Mouse (Mus musculus): ENCODE measurements around the gene Slc22a1. TPM values are rescaled to one million over a fixed set of nuclear protein-coding genes. Genes with fewer than 3 reads are reported as not detected.

The Slc22a1 gene
- polyA plus RNA-seq, 1 experiment from 2014 or later = not detected

GRCm38 (mm10) chr17:12630976-12631730 lies 44.5 kb downstream of the Slc22a1 start:
- no peaks in the 10 kb centered on the region for H3K36me3 ChIP-seq
- DNase-seq = no peak
- no peaks in the 10 kb centered on the region; the same call in 1 of the 2 replicates for H3K27me3 ChIP-seq
- H3K9me3 ChIP-seq (replicated peaks) = no peaks in the 10 kb centered on the region
- H3K4me3 ChIP-seq (replicated peaks) = no peak overlapping the region
- WGBS (ENCODE audit: insufficient replicate concordance) = 41% methylated on average over 6 of the region's 6 CpGs
- no peak for ATAC-seq (ENCODE audit: low read depth)
- H3K4me2 ChIP-seq = no peak overlapping the region
- no peak overlapping the region for H3K27ac ChIP-seq
- H3K9ac ChIP-seq = no peak overlapping the region
- no peaks in the 10 kb centered on the region for H3K4me1 ChIP-seq (replicated peaks)

GRCm38 (mm10) chr17:12627983-12628382 lies 47.6 kb downstream of the Slc22a1 start:
- Histone ChIP-seq H3K4me2 (no peak overlapping the region), H3K27ac (no peak overlapping the region), H3K4me3 (replicated peaks) (no peak overlapping the region), H3K4me1 (replicated peaks) (no peaks in the 10 kb centered on the region), H3K27me3 (no peaks in the 10 kb centered on the region; the same call in 1 of the 2 replicates), H3K9me3 (replicated peaks) (peaks cover 12% of the 10 kb centered on the region), H3K36me3 (no peaks in the 10 kb centered on the region), H3K9ac (no peak overlapping the region)
- DNase-seq (no peak), ATAC-seq (ENCODE audit: low read depth) (no peak)
- WGBS (ENCODE audit: insufficient replicate concordance) = 51% methylated on average over 4 of the region's 4 CpGs

GRCm38 (mm10) chr17:12619641-12620040 lies 56.0 kb downstream of the Slc22a1 start:
- H3K27me3 ChIP-seq = 0 out of 2 replicates have a peak, but pooled peaks cover 2% of the 10 kb centered on the region

GRCm38 (mm10) chr17:12615429-12615828 lies 60.2 kb downstream of the Slc22a1 start:
- H3K36me3 ChIP-seq = no peaks in the 10 kb centered on the region
- DNase-seq (no peak), ATAC-seq (ENCODE audit: low read depth) (no peak)
- no peak overlapping the region for H3K4me2 ChIP-seq
- no peak overlapping the region for H3K27ac ChIP-seq
- 51% methylated on average over 4 of the region's 4 CpGs for WGBS (ENCODE audit: insufficient replicate concordance)
- no peaks in the 10 kb centered on the region for H3K9me3 ChIP-seq (replicated peaks)
- no peaks in the 10 kb centered on the region for H3K4me1 ChIP-seq (replicated peaks)
- no peaks in the 10 kb centered on the region for H3K27me3 ChIP-seq
- no peak overlapping the region for H3K9ac ChIP-seq
- H3K4me3 ChIP-seq (replicated peaks) = no peak overlapping the region

More at GRCm38 (mm10) chr17:12619641-12620040, 56.0 kb downstream of the Slc22a1 start:
- no peak overlapping the region for H3K4me3 ChIP-seq (replicated peaks)
- H3K27ac ChIP-seq = no peak overlapping the region
- H3K36me3 ChIP-seq = no peaks in the 10 kb centered on the region
- H3K4me1 ChIP-seq (replicated peaks) = no peaks in the 10 kb centered on the region
- WGBS (ENCODE audit: insufficient replicate concordance) = 55% methylated on average over 2 of the region's 2 CpGs
- DNase-seq (no peak), ATAC-seq (ENCODE audit: low read depth) (no peak)
- peaks cover 5% of the 10 kb centered on the region for H3K9me3 ChIP-seq (replicated peaks)
- H3K9ac ChIP-seq = no peak overlapping the region
- H3K4me2 ChIP-seq = no peak overlapping the region

- no peak for ATAC-seq (ENCODE audit: low read depth)
- Histone ChIP-seq H3K4me1 (replicated peaks) (no peaks in the 10 kb centered on the region), H3K9ac (no peak overlapping the region), H3K36me3 (no peaks in the 10 kb centered on the region), H3K4me2 (no peak overlapping the region), H3K4me3 (replicated peaks) (no peak overlapping the region), H3K27me3 (no peaks in the 10 kb centered on the region), H3K9me3 (replicated peaks) (no peaks in the 10 kb centered on the region), H3K27ac (no peak overlapping the region)
- DNase-seq = no peak
- WGBS (ENCODE audit: insufficient replicate concordance) = 67% methylated on average over 15 of the region's 15 CpGs
These were observed 60.9 kb downstream of the Slc22a1 start for GRCm38 (mm10) chr17:12614511-12615385.

GRCm38 (mm10) chr17:12607202-12607601 lies 68.4 kb downstream of the Slc22a1 start:
- H3K9ac ChIP-seq = no peak overlapping the region
- DNase-seq (no peak), ATAC-seq (ENCODE audit: low read depth) (no peak)
- no peak overlapping the region for H3K27ac ChIP-seq
- H3K36me3 ChIP-seq = no peaks in the 10 kb centered on the region
- no peaks in the 10 kb centered on the region for H3K9me3 ChIP-seq (replicated peaks)
- no peak overlapping the region for H3K4me3 ChIP-seq (replicated peaks)
- H3K4me1 ChIP-seq (replicated peaks) = no peaks in the 10 kb centered on the region
- no peak overlapping the region for H3K4me2 ChIP-seq
- no peaks in the 10 kb centered on the region for H3K27me3 ChIP-seq

- no peaks in the 10 kb centered on the region for H3K4me1 ChIP-seq (replicated peaks)
- H3K9ac ChIP-seq = no peak overlapping the region
- WGBS (ENCODE audit: insufficient replicate concordance) = 21% methylated on average over 1 of the region's 1 CpGs
- DNase-seq (no peak), ATAC-seq (ENCODE audit: low read depth) (no peak)
- H3K9me3 ChIP-seq (replicated peaks) = no peaks in the 10 kb centered on the region
- H3K4me2 ChIP-seq = no peak overlapping the region
- H3K27ac ChIP-seq = no peak overlapping the region
- H3K27me3 ChIP-seq = no peaks in the 10 kb centered on the region
- no peak overlapping the region for H3K4me3 ChIP-seq (replicated peaks)
- H3K36me3 ChIP-seq = no peaks in the 10 kb centered on the region
These were observed 69.0 kb downstream of the Slc22a1 start for GRCm38 (mm10) chr17:12606634-12607033.

Other genes with a start within 250 kb of the Slc22a1 start
- gene Slc22a3, start 168.1 kb downstream of the Slc22a1 start, polyA plus RNA-seq (2015; fragmentation: Nextera tagmentation; extraction: Ambion mirVana) = 1.5 and 1.8 TPM in 2 replicates
- gene Slc22a2, start 91.7 kb downstream of the Slc22a1 start, polyA plus RNA-seq (2015; fragmentation: Nextera tagmentation; extraction: Ambion mirVana) = not detected in 2 replicates
- 13.8 and 17.4 TPM in 2 replicates for gene Igf2r, start 93.8 kb upstream of the Slc22a1 start, polyA plus RNA-seq (2015; fragmentation: Nextera tagmentation; extraction: Ambion mirVana)
- 0.22 TPM in 1 of 2 replicates, not detected in the other for gene Mas1, start 192.3 kb upstream of the Slc22a1 start, polyA plus RNA-seq (2015; fragmentation: Nextera tagmentation; extraction: Ambion mirVana)
- not detected in 2 replicates for gene Mrgprh, start 200.2 kb upstream of the Slc22a1 start, polyA plus RNA-seq (2015; fragmentation: Nextera tagmentation; extraction: Ambion mirVana)
- 0.40 and 0.66 TPM in 2 replicates for gene Pnldc1, start 234.4 kb upstream of the Slc22a1 start, polyA plus RNA-seq (2015; fragmentation: Nextera tagmentation; extraction: Ambion mirVana)
- 346 and 426 TPM in 2 replicates for gene Tcp1, start 239.9 kb upstream of the Slc22a1 start, polyA plus RNA-seq (2015; fragmentation: Nextera tagmentation; extraction: Ambion mirVana)
- 184 and 197 TPM in 2 replicates for gene Mrpl18, start 240.5 kb upstream of the Slc22a1 start, polyA plus RNA-seq (2015; fragmentation: Nextera tagmentation; extraction: Ambion mirVana)